Mouse (Mus musculus) embryo, embryonic 10 days (tissue): ENCODE data around the gene Cpne4.
A peak's percentile ranks its signal among the peaks of the same experiment; 100 is the strongest.

Experiments used
- DNase-seq: peaks from one replicate; pipeline ENCODE4 v3.0.0-alpha.2; 2015; ENCODE audit warnings: low spot score

Gene Cpne4

GRCm38 (mm10) chr9:104874157-104874556, 327.1 kb downstream of the Cpne4 start:
- DNase-seq = no peak

GRCm38 (mm10) chr9:104877014-104877413, 329.9 kb downstream of the Cpne4 start:
- no peak for DNase-seq

GRCm38 (mm10) chr9:104878558-104878957, 331.5 kb downstream of the Cpne4 start:
- no peak for DNase-seq

GRCm38 (mm10) chr9:104890517-104890916, 343.4 kb downstream of the Cpne4 start:
- DNase-seq = no peak

GRCm38 (mm10) chr9:104895360-104895759, 348.3 kb downstream of the Cpne4 start:
- DNase-seq = no peak

GRCm38 (mm10) chr9:104901118-104901517, 354.0 kb downstream of the Cpne4 start:
- peak; percentile 40 for DNase-seq

- no peak for DNase-seq
Measured at GRCm38 (mm10) chr9:104901827-104902226, 354.7 kb downstream of the Cpne4 start.

GRCm38 (mm10) chr9:104912686-104913085, 365.6 kb downstream of the Cpne4 start:
- DNase-seq = no peak

- no peak for DNase-seq
Measured at GRCm38 (mm10) chr9:104913327-104913726, 366.2 kb downstream of the Cpne4 start.

- DNase-seq = no peak
Measured at GRCm38 (mm10) chr9:104921197-104921596, 374.1 kb downstream of the Cpne4 start.

GRCm38 (mm10) chr9:104922051-104922450, 375.0 kb downstream of the Cpne4 start:
- no peak for DNase-seq

GRCm38 (mm10) chr9:104928806-104929205, 381.7 kb downstream of the Cpne4 start:
- no peak for DNase-seq

GRCm38 (mm10) chr9:104940389-104940788, 393.3 kb downstream of the Cpne4 start:
- no peak for DNase-seq

GRCm38 (mm10) chr9:104950551-104950950, 403.5 kb downstream of the Cpne4 start:
- DNase-seq = peak; percentile 42

- DNase-seq = no peak
Measured at GRCm38 (mm10) chr9:104952176-104952575, 405.1 kb downstream of the Cpne4 start.

GRCm38 (mm10) chr9:104972828-104973227, 425.7 kb downstream of the Cpne4 start:
- no peak for DNase-seq

GRCm38 (mm10) chr9:104981934-104982548, 435.0 kb downstream of the Cpne4 start:
- DNase-seq = no peak

- DNase-seq = no peak
Measured at GRCm38 (mm10) chr9:104998225-104998624, 451.1 kb downstream of the Cpne4 start.

GRCm38 (mm10) chr9:105010721-105011120, 463.6 kb downstream of the Cpne4 start:
- DNase-seq = no peak

- DNase-seq = no peak
Measured at GRCm38 (mm10) chr9:105018186-105018585, 471.1 kb downstream of the Cpne4 start.

- no peak for DNase-seq
Measured at GRCm38 (mm10) chr9:105028311-105028710, 481.2 kb downstream of the Cpne4 start.

- DNase-seq = no peak
Measured at GRCm38 (mm10) chr9:105032572-105032971, 485.5 kb downstream of the Cpne4 start.

GRCm38 (mm10) chr9:105033641-105034040, 486.6 kb downstream of the Cpne4 start:
- DNase-seq = no peak

- no peak for DNase-seq
Measured at GRCm38 (mm10) chr9:105037847-105038246, 490.8 kb downstream of the Cpne4 start.
